Mouse (Mus musculus): ENCODE measurements around the gene Rtl10.

Rtl10 gene

DNA sequence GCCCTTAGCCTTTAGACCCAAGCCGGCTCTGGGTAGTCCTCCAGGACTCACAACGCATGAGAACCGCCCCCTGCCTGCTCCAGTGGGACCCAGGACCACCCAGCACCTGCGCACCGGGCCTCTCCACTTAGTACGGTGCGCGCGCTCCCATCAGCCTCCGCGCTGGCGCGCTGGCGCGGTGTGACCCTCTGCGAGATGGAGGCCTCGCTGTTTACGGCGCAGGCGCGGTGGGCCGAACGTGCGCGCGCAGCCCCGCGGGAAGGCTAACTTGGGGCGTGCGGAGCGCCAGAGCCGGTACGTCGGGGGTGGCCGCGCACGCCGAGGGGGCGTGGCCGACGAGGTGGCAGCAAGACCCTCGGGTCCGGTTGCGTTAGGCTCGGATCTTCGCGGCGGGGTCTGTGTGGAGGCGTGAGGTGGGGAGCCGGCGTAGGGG is at the start of gene Rtl10, which contains the start of gene Gnb1l:
Gene Rtl10, plus strand, starts transcription at position 344 of the 433 bp plus-strand sequence.
Gene Gnb1l, plus strand, starts transcription at position 156 of the 433 bp plus-strand sequence.
- DNase-seq (ENCODE audit: low spot score) = peak; percentile 91

GRCm38 (mm10) chr16:18449005-18449404 is 49.7 kb upstream of the Rtl10 start:
- no peak for DNase-seq (ENCODE audit: low spot score)

- no peak for DNase-seq (ENCODE audit: low spot score)
These were observed 47.1 kb upstream of the Rtl10 start for GRCm38 (mm10) chr16:18451486-18452181.

GRCm38 (mm10) chr16:18452361-18452862 is 46.3 kb upstream of the Rtl10 start:
- no peak for DNase-seq (ENCODE audit: low spot score)

DNA sequence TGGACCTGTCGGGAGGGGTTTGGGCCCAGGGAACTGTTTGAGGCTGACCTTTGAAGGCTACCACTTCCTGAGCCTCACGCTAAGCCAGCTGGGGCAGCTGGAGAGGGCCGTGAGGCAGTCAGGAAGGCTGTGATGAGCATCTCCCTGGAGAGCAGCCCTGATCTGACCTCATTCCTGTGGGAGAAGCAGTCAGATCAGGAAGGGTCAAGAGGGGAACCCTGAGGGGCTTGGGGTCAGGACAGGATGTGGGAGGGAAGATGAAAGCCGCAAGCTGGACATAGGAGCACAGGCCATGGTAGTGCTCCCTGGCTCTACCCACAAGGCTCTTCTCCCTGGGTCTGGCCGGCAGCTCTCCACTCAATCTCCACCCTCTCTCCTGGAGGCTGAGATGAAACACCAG is 44.9 kb upstream of the Rtl10 start:
- no peak for DNase-seq (ENCODE audit: low spot score)

DNA sequence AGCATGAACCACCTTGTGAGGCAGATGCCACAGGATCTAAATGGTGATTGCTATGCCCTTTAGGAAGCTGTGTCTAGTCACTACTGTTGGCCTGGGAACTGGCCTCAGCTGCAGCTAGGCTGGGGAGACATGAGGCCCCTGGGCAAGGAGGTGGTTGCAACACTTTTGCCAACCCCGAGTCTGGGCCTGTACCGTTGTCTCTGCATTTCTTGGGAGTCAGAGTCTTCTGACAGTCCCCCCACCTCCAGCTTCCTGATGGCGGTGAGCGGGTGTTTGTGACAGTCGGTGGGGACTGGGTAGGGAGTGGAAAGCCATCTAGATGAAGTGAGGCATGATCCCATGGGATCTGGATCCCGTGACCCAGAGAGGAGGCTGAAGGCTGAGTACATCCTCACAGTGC is 43.3 kb upstream of the Rtl10 start:
- no peak for DNase-seq (ENCODE audit: low spot score)

- DNase-seq (ENCODE audit: low spot score) = no peak
These were observed 40.0 kb upstream of the Rtl10 start for GRCm38 (mm10) chr16:18458661-18459060.

DNA sequence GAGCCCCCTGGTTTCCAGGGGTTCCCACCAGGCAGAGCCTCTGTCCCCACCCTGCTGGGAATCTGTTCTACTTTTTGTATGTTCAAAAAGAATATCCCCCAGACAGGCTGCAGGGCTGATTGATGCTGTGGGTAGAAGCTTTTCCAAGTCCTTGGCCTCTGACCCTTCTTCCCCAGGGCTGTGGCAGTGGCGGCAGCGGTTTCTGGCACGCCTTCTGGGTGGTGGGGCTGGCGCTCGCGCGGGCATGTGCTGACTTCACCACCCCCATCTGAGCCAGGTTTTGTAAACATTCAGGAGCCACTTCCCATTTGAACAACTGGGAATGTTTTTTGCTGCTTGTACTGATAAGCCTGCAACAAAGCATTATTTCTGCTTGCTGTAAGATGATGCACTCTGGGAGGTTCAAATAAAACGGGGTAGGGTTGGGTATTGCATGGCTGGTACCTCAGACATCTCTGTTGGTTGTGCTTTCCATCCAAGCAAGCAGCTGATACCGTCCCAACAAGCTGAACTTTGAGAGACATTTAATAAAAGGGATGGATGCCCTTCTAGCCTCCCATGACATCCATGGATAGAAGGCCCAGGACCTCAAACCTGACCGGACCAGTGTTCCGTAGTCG is 39.3 kb upstream of the Rtl10 start:
- DNase-seq (ENCODE audit: low spot score) = no peak

GRCm38 (mm10) chr16:18459955-18460370 is 38.7 kb upstream of the Rtl10 start:
- peak; percentile 12 for DNase-seq (ENCODE audit: low spot score)

GRCm38 (mm10) chr16:18460826-18461225 is 37.9 kb upstream of the Rtl10 start:
- no peak for DNase-seq (ENCODE audit: low spot score)

GRCm38 (mm10) chr16:18462031-18462430 is 36.7 kb upstream of the Rtl10 start:
- no peak for DNase-seq (ENCODE audit: low spot score)

GRCm38 (mm10) chr16:18462598-18462997 is 36.1 kb upstream of the Rtl10 start:
- no peak for DNase-seq (ENCODE audit: low spot score)

DNA sequence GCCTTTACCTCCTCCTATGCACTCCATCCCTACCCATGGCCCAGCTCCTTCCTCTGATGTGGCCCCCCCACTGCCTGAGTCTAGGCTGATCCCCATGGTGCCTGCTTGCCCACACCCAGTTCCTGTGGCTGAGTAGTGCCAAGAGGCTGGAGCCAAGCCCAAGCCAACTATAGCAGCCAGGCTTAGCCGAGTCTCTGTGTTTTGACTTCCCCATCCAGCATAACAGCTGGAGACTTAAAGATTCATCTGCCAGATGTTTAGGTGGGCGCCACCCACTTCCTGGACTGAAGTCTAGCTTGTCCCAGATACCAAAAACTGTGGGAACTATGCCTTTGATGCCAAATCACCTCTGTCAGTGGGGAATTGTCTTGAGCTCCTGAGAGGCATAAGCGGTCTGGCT is 34.4 kb upstream of the Rtl10 start:
- DNase-seq (ENCODE audit: low spot score) = no peak

- DNase-seq (ENCODE audit: low spot score) = no peak
These were observed 27.9 kb upstream of the Rtl10 start for GRCm38 (mm10) chr16:18470829-18471228.

- DNase-seq (ENCODE audit: low spot score) = no peak
These were observed 27.2 kb upstream of the Rtl10 start for GRCm38 (mm10) chr16:18471381-18471955.

DNA sequence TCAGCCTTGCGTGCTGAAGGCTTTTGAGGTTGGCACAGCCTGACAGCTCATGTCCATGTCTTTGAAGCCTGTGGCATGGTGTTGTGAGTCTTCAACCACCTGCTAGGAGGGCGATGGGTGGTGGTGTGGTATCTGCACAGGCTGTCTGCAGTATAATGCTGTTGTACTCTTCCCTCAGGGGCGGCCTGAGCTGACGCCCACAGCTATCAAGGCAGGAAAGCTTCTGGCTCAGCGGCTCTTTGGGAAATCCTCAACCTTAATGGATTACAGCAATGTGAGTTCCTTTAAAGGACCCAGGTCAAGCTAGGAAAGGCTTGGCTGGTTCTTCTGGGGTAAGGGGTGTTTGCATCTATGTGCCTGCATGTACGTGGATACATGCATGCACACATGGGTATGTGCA is 26.7 kb upstream of the Rtl10 start:
- no peak for DNase-seq (ENCODE audit: low spot score)

GRCm38 (mm10) chr16:18472416-18472815 is 26.3 kb upstream of the Rtl10 start:
- no peak for DNase-seq (ENCODE audit: low spot score)

- no peak for DNase-seq (ENCODE audit: low spot score)
These were observed 25.7 kb upstream of the Rtl10 start for GRCm38 (mm10) chr16:18472976-18473375.

DNA sequence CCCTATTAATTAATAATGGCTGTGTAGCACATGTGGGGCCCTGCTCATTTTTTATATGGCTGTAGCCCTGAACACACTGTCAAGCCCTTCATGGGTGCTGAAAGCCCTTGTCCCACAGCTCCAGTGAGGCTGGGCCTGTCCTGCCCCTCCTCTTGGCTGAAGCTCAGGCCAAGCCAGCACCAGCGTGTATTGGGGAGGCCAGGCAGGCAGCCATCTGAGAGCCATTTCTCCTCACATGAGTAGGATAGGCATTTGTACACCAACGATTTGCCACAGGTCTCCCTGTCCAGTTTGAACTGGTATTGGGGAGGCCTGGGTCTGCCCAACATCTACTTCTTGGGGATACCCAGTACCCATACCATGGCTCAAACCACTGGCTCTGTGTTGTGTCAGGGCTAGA is 24.7 kb upstream of the Rtl10 start:
- no peak for DNase-seq (ENCODE audit: low spot score)

DNA sequence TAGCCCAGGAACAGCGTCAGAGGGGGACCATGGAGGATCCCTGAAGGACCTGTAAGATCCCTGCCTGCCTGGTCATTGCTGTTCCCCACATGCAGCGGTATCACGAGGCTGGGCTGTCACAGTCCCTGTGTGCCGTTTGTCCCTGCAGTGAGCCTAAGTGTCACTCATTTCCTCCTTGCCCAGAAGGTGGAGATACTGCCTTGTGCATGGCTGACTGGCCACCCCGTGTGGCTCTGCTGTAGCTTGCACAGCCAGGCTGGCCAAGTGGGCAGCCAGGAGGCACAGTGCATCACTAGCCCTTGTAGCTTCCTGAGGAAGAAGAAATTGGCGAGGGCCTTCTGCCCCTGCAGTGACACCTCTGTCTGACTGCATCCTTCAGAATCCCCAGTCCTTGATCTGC is 20.7 kb upstream of the Rtl10 start:
- DNase-seq (ENCODE audit: low spot score) = no peak

DNA sequence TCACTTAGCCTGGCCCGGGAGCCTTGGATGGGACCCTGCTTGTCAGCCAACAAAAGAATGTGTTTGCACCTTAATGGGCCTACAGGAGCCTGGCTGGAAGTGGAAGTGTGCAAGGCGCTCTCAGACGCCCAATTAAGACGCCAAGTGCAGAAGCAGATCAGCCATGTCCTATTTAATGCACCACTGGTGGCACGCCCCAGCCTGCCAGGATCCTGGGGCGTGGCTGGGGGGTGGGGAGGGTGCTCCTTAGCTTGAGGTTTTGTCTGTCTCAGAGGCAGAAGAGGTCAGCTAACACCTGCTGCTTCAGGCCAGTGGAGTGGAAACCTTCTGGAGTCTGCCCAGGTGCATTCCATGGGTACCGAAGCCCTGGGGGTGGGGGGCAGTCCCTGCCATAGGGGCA is 19.0 kb upstream of the Rtl10 start:
- DNase-seq (ENCODE audit: low spot score) = no peak

GRCm38 (mm10) chr16:18480933-18481485 is 17.7 kb upstream of the Rtl10 start:
- no peak for DNase-seq (ENCODE audit: low spot score)

GRCm38 (mm10) chr16:18482431-18482830 is 16.3 kb upstream of the Rtl10 start:
- no peak for DNase-seq (ENCODE audit: low spot score)
